Mouse (Mus musculus) T-helper 17 cell (primary cell): ENCODE measurements around the gene Arpc5.

ENCODE experiments used
- in situ Hi-C, 2 experiments: fragments of 300-600 bp; cut with MboI, MseI; formaldehyde crosslinking; loops; 1 replicate in 1 of 2; 2 replicates in 1 of 2; pipeline ENCODE4 v1.15.1; 2025; ENCODE audit warnings: high pct_unique_total_duplicates in 2 of 2

The Arpc5 gene

DNA sequence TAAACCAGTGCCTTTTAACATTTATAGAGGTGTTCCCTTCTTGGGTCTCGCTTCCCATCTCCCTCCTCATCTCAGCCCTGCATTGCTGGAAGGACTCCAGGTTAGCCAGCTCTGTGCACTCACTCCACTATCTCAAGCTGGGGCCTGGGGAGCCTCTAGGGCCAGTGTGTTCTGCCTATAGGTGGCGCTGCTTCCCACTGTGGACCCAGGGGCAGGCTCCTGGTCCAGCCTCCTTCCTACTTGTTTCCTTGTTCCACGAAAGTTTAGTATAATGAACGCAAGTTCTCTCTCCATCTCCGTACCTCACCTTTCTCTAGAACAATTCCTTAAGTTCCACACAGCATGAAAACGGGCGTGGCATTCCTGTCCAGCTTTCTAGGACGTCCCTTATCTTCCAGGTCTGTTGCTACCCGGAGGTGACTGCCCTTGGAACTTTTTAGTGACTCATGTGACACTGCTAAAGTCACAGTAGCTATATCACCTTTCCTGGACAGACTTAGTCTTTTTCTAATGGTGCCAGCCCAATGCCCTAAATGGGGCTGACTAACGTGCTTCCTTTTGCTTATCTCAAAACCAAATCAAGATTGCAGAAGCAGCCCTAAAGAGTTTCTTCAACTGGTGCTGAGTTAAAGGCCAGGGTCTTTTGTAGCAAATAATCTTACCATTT, 12.9 kb downstream of the Arpc5 start:
- in situ Hi-C loops, result loop anchor here in 1 of 2 experiments (25.0 kb wide), 1 partner anchor 283 kb away; no protein-coding TSS in a partner anchor

DNA sequence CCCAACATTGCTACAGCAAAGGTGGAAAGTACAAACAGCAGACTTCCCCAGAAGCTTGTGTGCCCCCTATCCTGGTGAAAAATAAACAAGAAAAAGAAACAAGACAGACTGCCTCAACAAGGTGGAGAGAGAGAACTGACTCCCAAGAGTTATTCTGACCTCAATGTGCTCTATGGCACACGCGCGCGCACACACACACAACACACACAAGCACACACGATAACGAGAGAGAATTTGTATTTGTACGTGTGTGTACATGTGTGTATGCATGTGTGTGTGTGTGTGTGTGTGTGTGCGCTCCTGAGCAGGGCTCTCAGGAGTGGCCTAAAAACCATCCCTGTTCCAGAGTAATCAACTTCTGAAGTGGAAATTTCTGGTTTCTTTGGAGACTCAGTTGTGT, 18.3 kb downstream of the Arpc5 start:
- in situ Hi-C loops, result loop anchor here in 1 of 2 experiments (25.0 kb wide), 1 partner anchor 278 kb away; no protein-coding TSS in a partner anchor

DNA sequence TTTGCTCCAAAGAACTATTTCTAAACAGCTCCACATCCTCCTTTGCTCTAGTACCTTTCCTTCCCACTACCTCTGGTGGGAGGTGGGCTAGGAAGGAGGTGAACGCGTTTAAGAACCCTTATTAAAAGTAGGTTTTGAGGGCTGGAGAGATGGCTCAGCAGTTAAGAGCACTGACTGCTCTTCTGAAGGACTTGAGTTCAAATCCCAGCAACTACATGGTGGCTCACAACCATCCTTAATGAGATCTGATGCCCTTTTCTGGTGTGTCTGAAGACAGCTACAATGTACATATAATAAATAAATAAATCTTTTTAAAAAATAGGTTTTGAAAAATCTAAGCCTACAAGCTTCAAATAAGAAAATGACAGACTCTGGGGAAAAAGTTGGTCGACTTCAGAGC, 19.1 kb downstream of the Arpc5 start:
- in situ Hi-C loops, result loop anchor here in 1 of 2 experiments (25.0 kb wide), 1 partner anchor 277 kb away; no protein-coding TSS in a partner anchor

DNA sequence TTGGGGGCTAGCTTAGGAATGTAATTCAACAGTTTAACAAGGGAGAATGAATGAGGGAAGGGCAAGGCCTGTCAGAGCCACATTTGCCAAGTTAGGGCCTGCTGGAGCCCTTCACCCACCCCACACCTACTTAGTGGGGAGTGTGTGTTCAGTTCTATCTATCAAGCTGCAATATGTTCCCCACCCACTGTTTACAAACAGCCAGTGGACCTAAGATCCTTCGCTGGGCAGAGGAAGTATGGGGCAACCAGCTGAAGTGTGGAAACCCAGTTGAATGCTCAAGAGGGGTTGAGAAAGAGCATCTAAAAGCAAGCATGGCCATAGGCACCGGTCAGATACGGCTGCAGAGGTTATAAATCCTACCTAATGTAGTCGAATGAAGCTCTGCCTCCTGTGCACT, 20.6 kb downstream of the Arpc5 start:
- in situ Hi-C loops, result loop anchor here in 1 of 2 experiments (25.0 kb wide), 1 partner anchor 275 kb away; no protein-coding TSS in a partner anchor

DNA sequence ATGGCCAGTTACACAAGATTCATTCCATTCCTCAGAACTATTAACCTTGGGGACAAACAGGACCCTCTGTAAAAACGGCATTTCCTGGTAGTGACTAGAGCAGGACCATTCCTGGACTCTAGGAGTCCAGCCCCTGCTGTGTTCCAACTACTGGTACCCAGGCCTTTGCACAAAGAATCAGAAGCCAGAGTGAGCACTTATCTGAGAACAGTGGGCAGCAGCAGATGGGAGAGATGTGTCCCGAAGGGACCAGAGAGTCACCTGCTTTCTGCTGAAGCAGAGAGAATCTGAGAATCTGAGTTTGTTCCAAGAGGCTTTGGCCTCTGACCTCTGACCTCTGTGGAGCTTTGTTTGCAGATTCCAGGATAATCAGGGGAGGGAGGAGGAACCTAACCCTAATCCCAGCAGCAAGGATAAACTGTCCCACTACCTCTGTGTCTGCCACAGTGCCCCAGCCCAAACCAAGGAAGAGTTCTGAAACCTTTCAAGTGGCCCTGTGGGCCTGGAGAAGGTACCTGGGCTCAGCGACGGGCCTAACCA, 21.8 kb downstream of the Arpc5 start:
- in situ Hi-C loops, result loop anchor here in 1 of 2 experiments (25.0 kb wide), 1 partner anchor 274 kb away; no protein-coding TSS in a partner anchor

DNA sequence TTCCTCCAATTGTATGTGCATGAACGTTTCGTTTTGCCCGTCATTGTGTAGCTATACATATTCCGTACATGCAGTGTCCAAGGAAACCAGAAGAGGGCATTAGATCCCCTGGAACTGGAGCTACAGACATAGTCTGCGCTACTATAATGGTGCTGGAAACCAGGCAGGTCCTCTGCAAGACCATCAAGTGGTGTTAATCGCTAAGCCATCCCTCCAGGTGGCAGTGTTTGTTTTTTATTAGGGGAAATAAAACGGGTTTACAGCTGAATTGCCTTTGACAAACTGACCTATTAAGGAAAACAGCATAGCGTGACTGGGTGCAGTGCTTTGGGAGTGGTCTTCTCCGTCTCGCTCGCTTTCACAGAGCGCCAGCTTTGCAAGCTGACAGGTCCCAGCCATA, 23.9 kb downstream of the Arpc5 start:
- in situ Hi-C loops, result loop anchor here (5.0 to 25.0 kb wide), 2 partner anchors 97 to 272 kb away; no protein-coding TSS in a partner anchor

DNA sequence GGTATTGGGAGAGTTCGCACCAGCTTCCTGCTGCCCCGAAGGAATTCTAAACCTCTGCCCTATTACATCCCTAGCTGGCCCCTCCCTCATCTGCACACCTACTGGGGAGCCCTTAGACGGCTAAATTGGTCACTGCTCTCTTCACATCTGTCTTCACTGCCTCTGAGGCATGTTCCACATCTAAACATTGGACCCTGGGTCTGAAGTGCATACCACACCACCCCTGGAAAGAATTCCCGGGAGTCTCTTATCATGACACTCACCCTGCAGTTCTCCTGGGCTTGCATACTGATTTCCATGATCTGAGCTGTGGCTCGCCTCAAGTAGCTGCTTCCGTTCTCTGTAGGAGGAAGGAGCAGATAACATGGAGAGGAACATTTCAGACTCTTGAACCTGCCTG, 24.5 kb downstream of the Arpc5 start:
- in situ Hi-C loops, result loop anchor here (5.0 to 25.0 kb wide), 2 partner anchors 96 to 271 kb away; no protein-coding TSS in a partner anchor

DNA sequence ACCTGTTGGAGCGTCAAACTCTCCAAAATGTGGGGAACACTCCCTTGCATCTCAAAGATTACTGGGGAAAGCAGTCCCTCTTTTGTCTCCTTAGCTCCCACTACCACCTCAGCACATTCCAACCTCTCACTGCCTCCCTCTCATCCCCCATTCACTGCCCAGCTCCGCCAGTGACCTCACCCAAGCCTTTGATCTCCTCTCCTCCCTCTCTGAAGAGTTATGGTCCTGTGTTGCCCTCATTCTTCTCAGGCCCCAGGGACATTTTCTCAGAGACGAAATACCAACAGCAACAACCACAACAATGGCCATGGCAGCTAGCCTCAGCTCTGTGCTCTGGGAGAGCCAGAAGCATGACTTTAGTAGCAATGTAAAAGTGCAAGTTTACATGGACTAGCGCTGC, 24.9 kb downstream of the Arpc5 start:
- in situ Hi-C loops, result loop anchor here (5.0 to 25.0 kb wide), 2 partner anchors 96 to 271 kb away; no protein-coding TSS in a partner anchor

DNA sequence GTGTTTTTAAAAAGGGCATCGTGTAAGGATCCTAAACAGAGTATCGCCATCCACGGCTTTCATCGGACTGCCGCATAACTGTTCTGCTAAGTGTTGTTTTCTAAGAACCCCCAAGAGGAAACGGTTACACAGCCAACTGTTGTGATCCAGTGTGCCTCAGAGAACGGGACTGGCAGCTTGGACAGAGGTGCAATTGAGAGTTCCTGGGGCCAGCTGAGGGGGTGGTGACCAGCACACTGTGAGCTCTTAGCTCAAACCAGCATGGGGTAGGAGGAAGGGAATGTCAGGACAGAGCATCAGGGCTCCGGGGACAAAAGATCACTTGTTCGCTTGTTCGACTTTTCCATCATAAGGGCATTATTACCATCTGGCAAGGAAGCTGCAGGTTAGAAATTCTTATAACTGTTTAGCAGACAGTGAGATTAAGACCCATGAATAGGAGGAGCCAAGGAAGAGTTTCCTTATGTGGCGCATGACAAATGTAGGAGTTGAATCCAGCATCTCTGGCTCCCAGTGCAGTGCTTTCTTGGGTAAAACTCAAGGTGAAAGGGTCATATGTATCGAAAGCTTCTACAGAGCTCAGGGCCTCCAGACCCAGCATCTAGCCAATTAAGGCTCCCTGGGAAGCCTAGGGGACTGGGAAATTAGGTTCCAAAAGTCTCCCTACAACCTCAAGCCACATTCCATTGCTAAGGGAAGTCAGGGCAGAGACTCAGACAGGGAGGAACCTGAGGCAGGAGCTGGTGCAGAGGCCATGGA, 26.6 kb downstream of the Arpc5 start:
- in situ Hi-C loops, result loop anchor here (5.0 to 25.0 kb wide), 2 partner anchors 94 to 269 kb away; no protein-coding TSS in a partner anchor

DNA sequence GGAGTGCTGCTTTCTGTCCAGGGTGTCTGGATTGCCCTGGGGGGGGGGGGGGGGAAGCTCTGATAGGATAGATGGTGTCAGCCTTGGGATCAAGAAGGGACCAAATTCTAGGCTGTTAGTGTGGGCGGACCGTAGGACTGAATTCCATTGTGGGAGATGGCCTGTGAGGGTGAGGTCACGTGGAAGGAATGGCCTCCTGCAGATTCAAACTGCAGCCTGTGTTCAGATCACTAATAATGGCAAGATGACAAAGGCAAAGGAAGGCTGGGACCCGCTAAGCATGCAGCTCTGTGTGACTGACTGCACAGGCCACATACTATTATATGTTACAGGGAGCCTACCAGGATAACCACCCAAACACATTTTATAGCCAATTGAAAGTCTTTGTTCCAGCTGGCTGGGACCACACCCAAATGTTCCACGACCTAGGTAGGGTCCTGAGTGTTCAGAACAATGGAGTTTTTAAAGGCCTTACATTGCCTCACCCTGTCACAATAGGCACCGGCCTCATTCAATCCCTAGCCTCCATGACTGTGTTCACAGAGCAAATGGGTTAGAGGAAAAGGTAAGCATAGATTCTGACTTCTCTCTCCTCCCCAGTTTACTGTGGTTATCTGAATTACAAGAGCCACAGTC, 27.3 kb downstream of the Arpc5 start:
- in situ Hi-C loops, result loop anchor here (5.0 to 25.0 kb wide), 2 partner anchors 94 to 269 kb away; no protein-coding TSS in a partner anchor

DNA sequence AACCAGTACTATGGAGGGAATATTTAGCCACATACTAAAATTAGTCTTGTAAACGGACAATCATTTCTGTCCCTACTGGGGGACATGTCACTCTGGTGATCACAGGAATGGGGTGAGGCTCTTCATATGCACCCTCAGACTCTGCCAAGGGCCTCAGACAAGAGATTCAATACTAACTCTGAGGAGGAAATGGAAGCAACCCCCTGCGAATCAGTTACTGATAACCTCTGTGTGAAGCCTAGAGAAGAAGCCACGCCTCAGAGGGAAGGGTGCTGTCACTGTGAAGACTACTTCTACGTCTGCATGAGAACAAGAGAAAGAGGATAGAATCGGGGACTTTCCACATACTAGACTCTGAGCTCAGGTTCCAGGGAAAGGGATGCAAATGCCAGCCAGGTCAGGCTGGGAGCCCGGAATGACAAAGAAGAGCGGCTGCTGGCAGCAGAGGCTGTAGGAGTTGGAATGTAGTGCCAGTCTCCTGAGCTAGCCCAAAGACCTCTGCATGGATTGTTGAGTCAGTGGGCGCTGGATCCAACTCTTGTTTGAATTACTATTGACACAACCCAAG, 29.4 kb downstream of the Arpc5 start:
- in situ Hi-C loops, result loop anchor here in 1 of 2 experiments (25.0 kb wide), 1 partner anchor 267 kb away; no protein-coding TSS in a partner anchor

DNA sequence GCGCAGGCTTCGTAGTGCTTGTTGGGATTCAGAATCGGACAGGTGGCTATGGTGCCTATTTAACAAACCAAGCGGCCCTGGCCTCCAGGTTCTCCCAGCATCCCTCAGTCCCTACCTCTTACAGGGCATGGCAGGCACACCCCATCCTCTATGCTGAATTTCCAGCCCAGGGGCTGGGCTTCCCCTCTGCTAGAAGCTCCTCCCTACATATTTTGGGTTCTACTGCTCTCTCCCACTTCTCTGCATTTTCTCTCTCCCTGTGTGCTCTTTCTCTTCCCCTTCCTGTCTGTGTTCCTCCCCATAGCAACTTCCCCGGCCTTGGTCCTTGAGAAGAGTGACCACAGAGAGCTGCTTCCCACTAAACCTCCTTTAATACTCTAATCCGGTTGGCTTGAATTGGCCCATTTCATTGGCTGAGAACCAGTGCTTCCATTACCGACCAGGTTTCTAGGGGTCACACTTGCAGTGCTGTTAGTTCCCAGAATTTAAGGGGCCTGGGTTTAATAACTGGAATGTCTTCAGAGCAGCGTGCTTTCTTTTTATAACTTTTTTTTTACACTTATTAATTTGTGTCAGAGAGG, 30.4 kb downstream of the Arpc5 start:
- in situ Hi-C loops, result loop anchor here in 1 of 2 experiments (25.0 kb wide), 1 partner anchor 266 kb away; no protein-coding TSS in a partner anchor

DNA sequence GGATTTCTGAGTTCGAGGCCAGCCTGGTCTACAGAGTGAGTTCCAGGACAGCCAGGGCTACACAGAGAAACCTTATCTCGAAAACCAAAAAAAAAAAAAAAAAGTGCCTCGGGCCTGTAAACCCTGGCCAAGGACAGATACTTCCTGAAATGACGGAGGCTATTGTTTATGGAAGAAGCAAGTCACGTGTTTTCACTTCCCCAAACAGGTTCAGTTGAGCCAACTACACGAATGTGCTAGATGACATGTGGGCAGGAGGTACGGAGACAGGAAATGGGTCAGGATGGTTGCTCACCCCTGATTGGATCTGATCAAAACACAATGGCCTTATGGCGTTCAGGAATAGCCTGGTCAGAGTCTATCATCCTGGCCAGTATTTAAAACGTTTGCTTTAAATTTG, 31.8 kb downstream of the Arpc5 start:
- in situ Hi-C loops, result loop anchor here in 1 of 2 experiments (25.0 kb wide), 1 partner anchor 264 kb away; no protein-coding TSS in a partner anchor

DNA sequence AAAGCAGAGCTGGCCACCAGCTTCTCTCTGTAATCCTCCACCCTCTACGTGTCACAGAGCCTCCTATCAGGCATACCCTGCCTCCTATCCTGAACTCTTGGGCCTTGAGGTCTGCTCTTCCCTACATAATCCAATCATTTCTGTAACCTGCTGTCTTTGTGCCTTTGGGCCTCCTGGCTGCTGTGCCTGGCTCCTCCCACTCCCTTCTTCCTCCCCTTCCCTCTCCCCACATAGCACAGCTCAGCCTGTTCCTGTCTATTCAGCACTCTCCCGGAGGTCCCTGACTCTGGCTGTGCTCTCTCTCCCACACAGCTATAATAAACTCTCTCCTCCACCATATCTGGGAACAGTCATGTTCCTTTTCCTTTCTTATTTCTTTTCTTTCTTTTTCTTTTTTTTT, 33.6 kb downstream of the Arpc5 start, which contains the start of gene Ncf2:
Gene Ncf2, plus strand, starts transcription at position 298 of the 400 bp plus-strand sequence.
- in situ Hi-C loops, result loop anchor here in 1 of 2 experiments (25.0 kb wide), 1 partner anchor 262 kb away; no protein-coding TSS in a partner anchor

DNA sequence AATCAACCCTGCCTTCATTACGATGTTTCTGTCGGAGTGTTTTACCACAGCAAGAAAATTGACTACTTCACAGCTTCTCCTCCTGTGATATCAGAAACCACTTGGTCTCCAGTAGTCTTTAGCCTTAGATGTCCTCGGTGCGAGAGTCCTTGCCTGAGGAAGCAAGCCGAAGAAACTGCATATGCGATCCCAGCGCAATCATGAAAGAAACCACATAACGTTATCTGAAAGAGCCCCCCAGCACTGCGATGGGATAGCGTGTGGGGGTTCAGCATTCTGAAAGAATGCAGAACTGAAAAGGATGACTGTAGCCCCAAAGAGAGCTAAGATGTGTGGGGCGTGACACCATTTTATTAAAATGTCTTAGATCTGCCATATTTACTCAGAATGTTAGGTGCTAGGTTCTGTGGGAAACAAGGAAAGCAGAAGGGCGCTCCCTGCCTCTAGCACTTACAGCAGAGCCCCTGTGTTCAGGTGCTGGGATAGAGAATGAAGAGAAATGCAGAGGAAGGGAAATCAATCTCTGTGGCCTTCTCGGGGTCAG, 34.4 kb downstream of the Arpc5 start:
- in situ Hi-C loops, result no loop called here

DNA sequence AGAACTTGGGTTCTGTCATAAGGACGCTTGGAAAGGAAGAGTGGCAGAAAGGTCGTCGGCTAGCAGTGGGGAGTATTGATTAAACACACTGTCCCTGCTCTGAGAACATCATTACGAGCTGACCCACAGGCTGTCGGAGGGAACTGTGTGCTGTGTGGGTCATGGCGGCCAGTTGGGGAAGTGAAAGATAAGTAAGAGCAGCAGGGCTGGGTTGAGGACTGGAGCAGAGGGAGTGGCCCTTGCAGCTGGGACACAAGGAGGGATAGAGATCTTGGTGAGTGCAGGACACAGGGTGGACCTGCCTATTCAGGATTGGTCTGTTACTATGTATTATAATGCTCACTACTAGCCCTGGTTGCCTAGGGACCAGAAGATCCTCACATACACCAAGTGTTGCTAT, 38.6 kb downstream of the Arpc5 start:
- in situ Hi-C loops, result no loop called here

DNA sequence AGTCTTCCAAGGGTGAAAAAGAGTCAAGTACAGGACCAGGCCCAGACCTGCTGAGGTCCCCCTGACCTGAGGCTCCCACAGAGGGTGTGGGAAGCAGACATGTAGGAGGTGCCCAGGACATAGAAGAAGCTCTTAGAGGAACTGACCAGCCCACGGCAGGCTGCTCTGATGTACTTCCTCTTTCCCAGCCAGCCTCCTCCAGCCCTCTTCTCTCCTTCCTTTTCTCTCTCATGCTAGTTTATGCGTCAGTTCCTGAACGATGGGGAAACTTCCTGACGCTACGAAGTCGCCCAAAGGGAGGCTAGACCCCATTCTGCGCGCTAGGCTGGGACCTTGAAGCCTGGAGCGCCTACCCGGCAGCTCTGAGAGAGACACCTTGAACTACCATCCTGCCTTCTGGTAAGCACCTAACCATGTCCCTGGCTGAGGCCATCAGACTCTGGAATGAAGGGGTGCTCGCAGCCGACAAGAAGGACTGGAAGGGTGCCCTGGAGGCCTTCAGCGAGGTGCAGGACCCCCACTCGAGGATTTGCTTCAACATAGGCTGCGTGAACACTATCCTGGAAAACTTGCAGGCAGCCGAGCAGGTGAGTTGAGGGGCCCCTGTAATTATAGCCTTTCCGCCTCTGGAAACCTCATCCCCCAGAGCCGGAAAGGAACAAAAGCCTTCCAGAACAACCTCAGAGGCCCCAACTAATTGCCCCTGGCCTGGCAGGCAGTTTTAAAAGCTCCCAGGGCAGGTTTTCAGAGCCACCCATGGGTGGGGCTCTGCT, 41.5 kb downstream of the Arpc5 start:
- in situ Hi-C loops, result no loop called here

DNA sequence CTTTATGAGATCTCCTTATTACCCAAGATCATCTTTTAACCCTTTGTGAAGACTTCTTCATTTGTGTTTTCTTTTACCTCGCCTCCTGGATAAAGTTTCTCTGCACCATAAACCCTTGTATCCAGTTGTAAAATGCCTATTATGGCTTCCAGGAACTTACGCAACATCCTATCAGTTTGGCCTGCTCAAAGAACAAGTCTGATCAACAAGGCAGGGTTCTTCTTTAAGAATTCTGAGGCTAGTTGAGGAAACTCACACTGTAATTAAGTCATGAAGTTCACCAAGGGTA, 42.0 kb downstream of the Arpc5 start:
- in situ Hi-C loops, result no loop called here

DNA sequence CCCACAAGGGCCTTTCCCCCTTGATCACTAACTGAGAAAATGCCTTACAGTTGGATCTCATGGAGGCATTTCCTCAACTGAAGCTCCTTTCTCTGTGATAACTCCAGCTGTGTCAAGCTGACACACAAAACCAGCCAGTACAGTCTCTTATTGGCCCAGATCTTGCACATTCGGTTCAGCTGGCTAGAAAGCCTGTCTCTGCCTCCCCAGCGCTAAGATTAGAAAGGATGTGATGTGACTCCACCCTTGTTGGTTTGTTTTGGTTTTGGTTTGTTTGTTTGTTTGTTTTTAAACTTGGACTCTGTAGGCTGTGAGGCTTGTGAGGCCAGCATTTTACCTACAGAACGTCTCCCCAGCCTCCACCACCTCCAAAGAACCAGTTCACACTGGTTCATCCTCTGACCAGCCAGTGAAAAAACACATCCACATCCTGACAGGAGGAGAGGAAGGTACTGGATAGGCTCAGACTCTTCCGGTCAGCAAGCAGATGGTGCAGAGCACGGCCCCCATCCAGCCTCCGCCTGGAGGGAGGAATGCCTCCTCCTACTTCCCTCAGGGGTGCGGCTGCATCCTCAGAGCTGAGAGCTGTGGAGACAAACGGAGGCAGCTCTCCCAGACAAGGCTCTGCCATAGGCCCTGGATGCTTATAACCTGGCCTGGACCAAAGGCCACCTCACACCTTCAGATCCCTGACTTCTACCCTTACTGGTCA, 43.4 kb downstream of the Arpc5 start:
- in situ Hi-C loops, result no loop called here
